Mouse (Mus musculus) spleen, postnatal 0 days (tissue): Measurements from ENCODE around the gene Gm45717. TPM values are rescaled to one million over a fixed set of nuclear protein-coding genes. Genes with fewer than 3 reads are reported as not detected.

ENCODE experiments used
- polyA plus RNA-seq: library from polyadenylated mRNA; unstranded; fragments of >200 nt; fragmentation: Nextera tagmentation; extraction: Ambion mirVana; gene quantifications from 2 replicates; pipeline ENCODE4 v1.2.1, GENCODE M21; 2015

The Gm45717 gene
- 0.40 TPM in 1 of 2 replicates, not detected in the other for polyA plus RNA-seq

DNA sequence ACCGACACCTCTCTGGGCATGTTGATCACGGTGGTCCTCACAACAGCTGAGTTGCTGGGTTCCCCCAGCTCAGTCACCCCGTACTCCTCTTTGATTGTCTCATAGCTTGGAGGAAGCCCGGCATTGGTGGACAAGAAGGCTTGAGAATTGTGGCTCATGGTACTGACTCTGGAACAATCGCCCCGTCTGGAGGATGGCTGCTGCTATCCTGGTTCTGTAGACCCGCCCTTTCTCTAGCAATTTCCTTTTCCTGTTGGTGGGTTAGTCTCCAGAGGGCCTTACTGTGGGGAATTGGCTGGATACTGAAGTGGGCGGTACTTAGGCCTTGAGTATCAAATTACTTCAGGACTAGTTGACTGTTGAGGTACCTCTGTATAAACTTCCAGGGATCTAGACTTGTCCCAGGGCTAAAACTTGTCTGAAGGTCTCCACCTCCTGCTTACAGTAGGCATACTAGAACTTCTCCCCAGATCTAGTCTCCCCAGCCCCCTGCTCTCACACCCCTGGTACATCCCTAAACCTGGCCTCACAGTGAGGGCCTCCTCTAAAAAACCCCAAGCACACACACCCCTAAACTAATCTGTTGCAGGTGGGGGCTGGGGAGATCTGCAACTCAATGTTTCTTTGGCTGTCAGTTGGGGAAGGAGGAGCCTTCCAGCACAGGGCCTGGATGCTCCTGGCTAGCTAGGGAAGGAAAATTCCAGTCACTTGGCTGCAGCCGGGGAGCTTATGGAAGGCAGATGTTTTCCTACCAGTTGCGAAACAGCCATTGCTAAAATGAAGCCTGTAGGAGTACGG lies at the start of gene Gm45717, which contains the start of gene Ifitm2:
TSS of gene Gm45717 (minus strand) at position 180 of the 798 bp plus-strand sequence.
TSS of gene Ifitm2 (minus strand) at position 230 of the 798 bp plus-strand sequence.

DNA sequence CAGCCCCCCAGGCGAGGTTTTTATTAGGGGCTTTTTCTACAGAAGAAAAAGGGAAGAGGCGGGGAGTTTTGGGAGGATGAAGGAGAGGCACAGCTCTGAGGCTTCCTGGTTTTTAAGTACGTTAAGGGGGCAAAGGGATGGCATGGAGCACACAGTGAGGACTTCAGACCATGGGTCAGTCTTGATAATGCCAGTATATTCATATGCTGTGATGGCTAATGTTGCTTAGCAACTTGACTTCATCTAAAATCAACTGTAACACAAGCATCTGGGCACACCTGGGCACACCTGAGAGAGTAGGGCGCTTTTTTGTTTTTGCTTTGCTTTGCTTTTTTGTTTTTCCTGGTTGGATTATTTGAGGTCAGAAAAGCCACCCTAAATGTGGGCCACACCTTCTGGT lies 11.2 kb upstream of the Gm45717 start, which contains the start of gene Ifitm1:
TSS of gene Ifitm1 (plus strand) at position 301 of the 400 bp plus-strand sequence.

DNA sequence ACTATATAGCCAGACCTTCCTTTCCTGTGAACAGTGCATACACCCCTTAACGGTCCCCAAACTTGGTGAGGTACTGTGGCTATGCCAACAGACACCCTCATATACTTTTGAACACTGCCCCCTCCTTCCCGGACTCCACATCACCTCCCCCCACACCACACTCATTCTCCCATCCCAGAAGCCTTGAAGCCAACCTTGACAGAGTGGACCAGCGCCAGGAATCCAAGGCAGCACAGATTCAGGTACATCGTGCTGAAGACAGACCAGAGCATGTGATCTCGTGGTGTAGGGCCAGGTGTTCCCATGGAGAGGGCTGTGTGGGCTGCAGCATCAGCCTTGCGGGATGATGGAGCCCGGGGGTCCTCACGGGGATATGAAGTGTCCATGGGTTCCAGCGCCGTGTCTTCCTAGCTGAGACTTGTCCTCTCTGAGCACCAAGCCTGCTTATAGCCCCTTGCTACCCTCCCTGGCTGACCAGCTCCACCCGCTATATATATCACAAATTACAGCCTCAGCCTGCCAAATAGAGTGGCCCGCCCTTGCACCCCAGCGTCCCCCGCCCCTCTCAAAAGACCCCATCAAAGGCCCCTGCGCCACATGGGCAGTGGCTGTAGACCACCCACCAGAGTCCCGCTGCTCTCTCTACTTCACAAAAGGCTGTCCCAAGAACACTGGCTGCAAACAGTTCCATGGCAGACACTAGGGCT lies 5.8 kb downstream of the Gm45717 start, which contains the start of gene Ifitm5:
TSS of gene Ifitm5 (minus strand) at position 468 of the 707 bp plus-strand sequence.

DNA sequence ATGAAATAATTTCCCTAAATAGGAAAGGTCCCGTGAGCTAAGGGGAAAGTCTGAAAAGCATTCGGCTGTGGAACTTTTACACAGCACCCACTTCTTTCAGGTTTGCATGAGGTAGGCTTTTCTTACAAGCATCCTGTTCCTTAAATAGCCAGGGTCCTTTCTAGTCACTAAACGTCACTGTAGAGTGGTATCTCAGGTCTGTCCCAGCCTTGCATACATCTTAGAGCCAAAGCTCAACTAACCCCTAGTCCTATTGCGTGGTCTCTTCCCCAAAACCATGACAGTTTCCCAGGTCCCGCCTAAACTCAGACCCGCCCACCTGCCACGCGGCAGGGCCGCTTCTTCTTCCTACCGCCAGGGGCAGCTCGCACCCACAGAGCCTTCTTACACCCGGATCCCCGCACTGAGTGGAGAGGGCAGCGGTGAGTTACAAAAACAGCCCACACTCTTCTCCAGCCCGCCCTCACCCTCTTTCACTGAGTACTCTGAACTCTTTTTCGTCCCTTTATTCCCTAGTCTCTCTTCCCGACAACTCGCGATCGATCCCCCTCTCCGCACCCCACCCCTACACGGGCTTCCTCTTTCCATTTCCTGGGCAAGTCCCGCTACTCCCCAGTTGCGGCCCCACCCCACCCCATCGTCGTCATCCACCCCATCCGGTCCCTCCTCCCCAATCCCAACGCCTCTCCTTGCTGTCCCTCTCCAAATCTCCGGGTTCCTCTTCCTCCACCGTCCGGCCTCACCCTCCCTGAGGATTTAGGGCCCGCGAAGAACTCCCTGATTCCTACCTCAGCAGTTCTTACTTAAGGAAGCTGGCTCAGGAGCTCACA lies 14.3 kb downstream of the Gm45717 start, which contains the start of gene Pgghg:
TSS of gene Pgghg (plus strand) at position 170 of the 830 bp plus-strand sequence.

DNA sequence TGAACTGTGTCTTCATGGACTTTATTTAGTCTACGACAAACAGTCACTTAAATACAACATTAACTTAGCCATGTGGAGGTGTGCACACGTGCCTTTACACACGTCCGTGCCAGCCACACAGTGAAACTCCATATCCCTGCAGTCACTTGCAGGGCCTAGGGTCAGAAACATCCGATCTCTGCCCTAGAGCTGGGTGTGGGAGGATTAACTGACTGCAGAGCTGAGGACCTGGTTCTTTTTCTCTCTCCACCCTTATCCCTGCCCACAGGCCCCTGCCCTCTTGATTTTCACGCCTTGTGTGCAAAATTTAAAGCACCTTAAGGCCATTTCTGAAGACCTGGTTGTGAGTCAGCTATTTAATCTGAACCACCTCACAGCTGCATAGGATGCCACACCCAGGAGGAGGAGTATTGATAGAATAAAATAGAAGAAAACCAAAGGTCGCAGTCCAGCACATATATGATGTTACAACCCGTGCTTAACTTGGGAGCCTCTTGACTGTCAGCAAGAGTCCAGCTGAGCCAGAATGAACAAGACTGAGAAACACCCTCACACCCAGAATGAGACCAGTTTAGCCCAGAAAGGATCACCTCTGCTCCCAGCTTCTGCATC lies 35.2 kb downstream of the Gm45717 start, which contains the start of gene Nlrp6:
TSS of gene Nlrp6 (plus strand) at position 485 of the 612 bp plus-strand sequence.

DNA sequence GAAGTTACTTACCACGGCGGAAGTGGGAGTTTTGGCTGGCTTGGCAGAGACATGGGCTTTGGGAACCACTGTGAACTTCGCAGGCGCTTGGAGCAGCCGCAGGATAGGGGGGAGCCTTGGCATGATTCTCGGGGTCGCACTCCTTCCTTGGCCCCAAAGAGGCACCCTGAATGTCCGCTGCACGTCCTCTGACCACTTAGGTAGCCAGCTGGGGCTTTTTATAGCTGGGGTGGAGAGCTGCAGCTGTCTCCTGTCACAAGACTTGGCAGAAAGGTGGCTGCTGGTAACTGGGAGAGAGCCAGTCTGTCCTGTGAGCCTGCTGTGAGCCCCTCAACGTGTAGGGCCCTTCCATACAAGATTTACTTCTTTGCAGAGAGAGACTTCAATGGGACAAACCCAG lies 55.5 kb downstream of the Gm45717 start, which contains the start of gene Cox8b:
TSS of gene Cox8b (minus strand) at position 227 of the 400 bp plus-strand sequence.

Other genes with a start within 250 kb of the Gm45717 start
- 0.19 and 0.23 TPM in 2 replicates for gene Cyp2e1, start 192.2 kb downstream of the Gm45717 start, polyA plus RNA-seq
- gene Syce1, start 168.1 kb downstream of the Gm45717 start, polyA plus RNA-seq = 0.16 TPM in 1 of 2 replicates, not detected in the other
- 0.13 TPM in 2 replicates for gene Zfp941, start 133.8 kb downstream of the Gm45717 start, polyA plus RNA-seq
- gene Urah, start 120.9 kb downstream of the Gm45717 start, polyA plus RNA-seq = 0.18 TPM in 1 of 2 replicates, not detected in the other
- not detected in 2 replicates for gene Scgb1c1, start 110.4 kb downstream of the Gm45717 start, polyA plus RNA-seq
- 0.12 and 0.16 TPM in 2 replicates for gene Odf3, start 108.1 kb downstream of the Gm45717 start, polyA plus RNA-seq
- gene Gm45785, start 99.6 kb downstream of the Gm45717 start, polyA plus RNA-seq = not detected in 2 replicates
- 31.8 and 36.1 TPM in 2 replicates for gene Ric8a, start 99.0 kb downstream of the Gm45717 start, polyA plus RNA-seq
- 32.7 and 38.1 TPM in 2 replicates for gene Bet1l, start 98.4 kb downstream of the Gm45717 start, polyA plus RNA-seq
- gene Psmd13, start 74.0 kb downstream of the Gm45717 start, polyA plus RNA-seq = 159 and 163 TPM in 2 replicates
- 21.7 and 24.0 TPM in 2 replicates for gene Sirt3, start 73.6 kb downstream of the Gm45717 start, polyA plus RNA-seq
- gene Cox8b, start 55.5 kb downstream of the Gm45717 start, polyA plus RNA-seq = 0.55 and 1.2 TPM in 2 replicates
- gene Nlrp6, start 35.0 kb downstream of the Gm45717 start, polyA plus RNA-seq = 0.08 TPM in 2 replicates
- 6.2 and 8.2 TPM in 2 replicates for gene Pgghg, start 14.5 kb downstream of the Gm45717 start, polyA plus RNA-seq
- gene Ifitm5, start 5.6 kb downstream of the Gm45717 start, polyA plus RNA-seq = 0.97 and 1.4 TPM in 2 replicates
- 630 and 797 TPM in 2 replicates for gene Ifitm2, start 50 bp upstream of the Gm45717 start, polyA plus RNA-seq
- gene Ifitm1, start 11.3 kb upstream of the Gm45717 start, polyA plus RNA-seq = 143 and 182 TPM in 2 replicates
- 384 and 520 TPM in 2 replicates for gene Ifitm3, start 54.8 kb upstream of the Gm45717 start, polyA plus RNA-seq
- 94.2 and 145 TPM in 2 replicates for gene Ifitm6, start 62.0 kb upstream of the Gm45717 start, polyA plus RNA-seq
- gene Gm17387, start 73.2 kb upstream of the Gm45717 start, polyA plus RNA-seq = not detected in 2 replicates
- 0.29 and 0.49 TPM in 2 replicates for gene B4galnt4, start 105.2 kb upstream of the Gm45717 start, polyA plus RNA-seq
- gene Pkp3, start 122.3 kb upstream of the Gm45717 start, polyA plus RNA-seq = 2.2 and 3.6 TPM in 2 replicates
- gene Sigirr, start 144.6 kb upstream of the Gm45717 start, polyA plus RNA-seq = 8.6 and 9.9 TPM in 2 replicates
- 0.29 and 0.60 TPM in 2 replicates for gene Ano9, start 161.9 kb upstream of the Gm45717 start, polyA plus RNA-seq
- gene Ptdss2, start 166.4 kb upstream of the Gm45717 start, polyA plus RNA-seq = 137 and 167 TPM in 2 replicates
- gene Rnh1, start 216.9 kb upstream of the Gm45717 start, polyA plus RNA-seq = 61.3 and 72.7 TPM in 2 replicates
- 62.2 and 63.7 TPM in 2 replicates for gene Hras, start 238.1 kb upstream of the Gm45717 start, polyA plus RNA-seq
- 4.3 and 4.7 TPM in 2 replicates for gene Lrrc56, start 238.2 kb upstream of the Gm45717 start, polyA plus RNA-seq